Mouse (Mus musculus) megakaryocyte, embryonic 14.5 days (primary cell): Measurements from ENCODE around the gene Mboat2.

Experiments
- FLI1 ChIP-seq: IDR thresholded peaks from 2 replicates; pipeline ENCODE4 v1.6.1; 2012; ENCODE audit warnings: low read length, inconsistent platforms, mixed read lengths
- GATA1 ChIP-seq: IDR thresholded peaks from 3 replicates; pipeline ENCODE4 v1.6.1; 2012; ENCODE audit warnings: mixed read lengths, low read length, inconsistent platforms, borderline replicate concordance

DNA sequence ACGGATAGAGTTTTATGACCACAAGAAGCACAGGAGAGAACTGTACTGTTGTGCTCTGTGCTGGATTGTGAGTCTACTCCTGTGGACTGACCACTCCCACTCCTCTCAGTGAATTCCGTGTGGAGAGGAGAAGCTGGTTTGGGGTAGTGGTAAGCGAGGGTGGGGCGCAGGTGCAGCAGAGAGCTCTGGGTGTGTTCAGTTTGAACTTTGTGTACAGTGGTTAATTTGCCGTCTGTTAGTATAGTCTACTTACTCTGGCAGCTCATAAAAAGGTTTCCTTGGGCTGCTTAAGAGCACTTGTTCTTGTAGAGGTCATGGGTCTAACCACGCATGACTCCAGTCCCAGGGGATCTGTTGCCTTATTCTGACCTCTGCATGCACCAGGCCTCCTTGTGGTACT lies 36.0 kb downstream of the Mboat2 start:
- TF ChIP-seq GATA1 (no peak), FLI1 (no peak)
